Mouse (Mus musculus): ENCODE measurements around the gene Sorbs1.

Gene Sorbs1

DNA sequence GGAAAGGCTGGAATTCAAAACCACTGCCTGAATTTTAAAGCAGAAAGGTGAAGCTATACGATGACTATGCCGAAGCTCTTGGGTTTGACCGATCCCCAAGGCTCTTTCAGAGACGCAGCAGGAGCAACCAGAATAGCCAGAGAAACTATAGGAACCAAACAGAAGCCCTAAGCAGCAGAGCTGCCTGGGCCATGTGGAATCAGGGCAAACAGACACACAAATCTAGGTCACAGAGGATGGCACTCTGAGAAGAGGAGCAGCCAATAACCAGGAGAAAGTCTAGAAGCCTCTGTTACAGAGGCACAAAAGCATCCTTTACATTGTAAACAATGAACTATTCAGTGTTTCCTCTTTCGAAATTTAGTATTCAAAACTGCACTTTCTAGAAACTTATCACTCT, 140.9 kb downstream of the Sorbs1 start:
- no peak for DNase-seq (ENCODE audit: low spot score)

DNA sequence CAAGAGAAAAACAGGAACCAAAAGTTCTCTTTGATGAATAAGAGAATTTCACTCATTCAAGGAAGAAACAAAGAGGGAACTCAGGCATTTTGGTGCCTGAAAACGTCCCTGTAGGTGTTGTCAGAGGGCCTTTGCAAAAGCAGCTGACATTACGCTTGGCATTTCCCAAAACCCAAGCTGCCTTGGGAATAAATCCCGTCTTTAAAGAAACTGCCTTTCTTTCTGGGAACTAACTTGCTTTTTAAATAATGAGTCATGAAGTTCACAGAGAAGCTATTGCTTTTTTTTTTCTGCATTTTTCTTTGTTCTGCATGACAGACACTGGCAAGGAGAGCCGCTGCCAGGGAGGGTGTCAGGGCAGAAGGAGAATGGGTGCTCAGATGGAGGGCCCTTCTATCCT, 141.7 kb downstream of the Sorbs1 start:
- no peak for DNase-seq (ENCODE audit: low spot score)

DNA sequence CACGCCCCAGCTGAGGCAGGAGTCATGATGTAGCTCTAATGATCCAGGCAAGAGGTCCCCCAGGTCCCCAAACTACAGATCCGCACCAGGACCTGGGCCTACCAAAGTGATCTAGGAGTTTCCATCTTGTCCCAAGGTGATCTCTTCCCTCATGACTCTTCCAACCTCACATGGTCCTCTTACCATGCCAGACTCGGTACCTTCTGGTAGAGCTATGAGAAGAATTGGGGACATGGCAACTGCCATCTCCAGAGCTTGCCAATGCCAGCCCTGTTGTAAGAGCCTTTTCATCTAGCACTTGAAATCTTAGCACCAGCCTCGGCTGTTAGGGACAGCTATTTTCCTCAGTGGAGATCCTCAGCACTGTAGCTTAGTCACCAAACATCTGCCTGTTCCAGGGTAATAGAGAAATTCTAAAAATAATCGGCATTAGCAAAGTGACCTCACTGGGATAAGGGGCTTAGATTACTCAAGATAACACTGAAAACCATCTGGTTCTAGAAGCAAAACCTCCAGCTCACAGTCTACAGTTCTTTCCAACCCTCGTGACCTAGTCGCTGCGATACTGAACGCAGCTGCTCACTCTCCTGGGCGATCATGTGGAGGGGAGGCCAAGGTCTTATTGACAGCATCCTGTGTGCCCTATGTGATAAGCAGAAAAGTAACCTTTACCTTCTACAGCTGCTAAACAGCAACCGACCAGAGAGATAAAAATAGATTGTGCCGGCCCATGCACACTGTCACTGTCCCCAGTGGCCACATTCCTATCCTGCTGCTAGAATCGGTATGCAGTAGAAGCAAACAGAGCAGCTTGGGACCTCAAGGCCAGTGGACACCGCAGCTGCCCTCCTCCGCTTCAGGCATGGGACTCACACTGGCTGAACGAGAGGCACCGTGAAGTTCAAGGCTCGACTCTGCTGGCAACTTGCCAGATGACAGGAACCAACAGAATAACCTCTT, 143.4 kb downstream of the Sorbs1 start:
- no peak for DNase-seq (ENCODE audit: low spot score)

DNA sequence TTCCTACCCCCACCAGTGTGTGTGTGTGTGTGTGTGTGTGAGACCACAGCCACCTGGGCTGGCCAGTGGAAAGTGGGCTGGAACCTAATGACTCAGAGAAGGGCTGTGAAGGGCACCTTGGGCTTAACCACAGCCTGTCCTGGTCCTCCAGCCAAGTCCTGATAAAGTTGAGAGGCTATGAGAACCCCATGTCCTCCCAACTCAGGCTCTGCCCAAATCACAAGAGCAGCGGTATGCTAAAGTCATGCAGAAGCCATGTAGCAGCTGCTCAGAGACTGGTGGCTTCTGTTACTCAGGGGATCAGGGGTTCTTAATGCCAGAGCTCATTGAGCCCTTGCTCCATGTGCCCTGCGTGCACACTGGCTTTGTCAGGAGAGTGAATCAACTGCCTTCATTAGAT, 145.1 kb downstream of the Sorbs1 start:
- no peak for DNase-seq (ENCODE audit: low spot score)

DNA sequence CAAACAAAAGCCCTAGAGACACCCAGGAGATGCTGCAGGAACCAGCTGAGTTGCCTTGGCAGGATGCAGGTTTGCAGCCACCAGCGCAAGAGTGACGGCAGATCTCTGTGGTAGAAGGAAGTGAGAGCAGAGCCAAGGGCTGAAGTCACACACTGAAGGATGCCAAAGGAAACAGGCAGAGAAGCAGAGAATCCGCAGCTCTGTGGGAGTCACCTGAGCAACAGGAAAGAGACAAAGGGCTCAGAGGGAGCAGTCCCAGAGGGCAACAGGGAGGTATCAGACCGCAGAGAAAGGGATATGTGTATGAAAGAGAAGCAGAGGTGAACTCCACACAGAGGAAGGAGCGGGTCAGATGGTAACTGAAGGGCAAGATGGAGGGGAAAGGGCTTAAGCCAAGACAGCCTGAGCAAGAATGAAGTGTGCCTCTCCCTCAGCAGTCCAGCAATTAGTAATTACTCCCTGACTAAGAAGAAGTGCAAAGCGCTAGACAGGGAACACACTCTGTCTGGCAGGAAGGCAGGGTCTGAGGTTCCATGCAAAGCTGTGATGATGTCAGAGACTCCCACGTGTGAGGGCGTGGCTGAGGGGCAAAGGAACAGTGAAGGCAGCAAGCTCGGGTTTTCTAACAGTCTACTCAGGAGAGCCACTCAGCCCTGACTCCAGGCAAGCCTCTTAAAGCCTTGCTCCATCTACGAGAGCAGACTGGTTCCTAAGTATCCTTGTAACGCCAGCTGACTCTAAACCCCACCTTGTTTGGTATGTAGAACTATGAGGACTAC, 147.2 kb downstream of the Sorbs1 start:
- DNase-seq (ENCODE audit: low spot score) = peak; percentile 76

DNA sequence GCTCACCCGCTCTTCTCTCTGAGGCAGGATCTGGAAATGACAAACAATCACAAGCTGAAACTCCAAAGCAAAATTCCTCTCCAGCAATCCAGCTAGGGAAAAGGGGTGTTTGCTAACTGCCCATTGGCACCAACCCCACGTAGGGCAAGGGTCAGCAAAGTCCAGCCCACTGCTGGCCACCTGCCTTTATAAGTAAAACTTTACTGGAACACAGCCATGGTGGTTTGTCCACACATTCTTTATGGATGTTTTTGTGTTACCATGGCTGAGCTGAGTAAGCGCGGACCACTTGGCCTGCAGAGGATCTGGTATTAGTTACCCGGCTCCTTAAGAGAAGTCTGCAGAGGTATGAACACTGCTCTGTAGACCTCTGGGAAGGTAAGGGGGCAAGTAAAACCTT, 148.4 kb downstream of the Sorbs1 start:
- DNase-seq (ENCODE audit: low spot score) = no peak

DNA sequence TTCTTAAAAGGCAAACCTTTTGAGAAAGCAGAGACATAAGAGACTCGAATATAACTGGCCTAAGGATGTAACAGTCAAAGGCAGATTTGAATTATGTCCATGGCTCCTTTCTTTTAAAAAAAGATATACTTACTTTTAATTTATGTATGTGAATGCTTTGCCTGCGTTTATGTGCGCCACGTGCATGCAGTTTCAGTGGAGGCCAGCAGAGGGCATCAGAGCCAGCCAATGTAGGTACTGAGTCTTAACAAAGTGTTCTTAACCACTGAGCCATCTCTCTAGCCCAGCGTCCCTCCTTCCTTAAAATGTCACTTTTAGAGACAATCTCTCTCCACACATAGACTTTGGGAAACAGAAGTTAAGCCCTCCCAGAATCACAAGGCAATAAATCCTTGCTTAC, 150.1 kb downstream of the Sorbs1 start:
- no peak for DNase-seq (ENCODE audit: low spot score)

DNA sequence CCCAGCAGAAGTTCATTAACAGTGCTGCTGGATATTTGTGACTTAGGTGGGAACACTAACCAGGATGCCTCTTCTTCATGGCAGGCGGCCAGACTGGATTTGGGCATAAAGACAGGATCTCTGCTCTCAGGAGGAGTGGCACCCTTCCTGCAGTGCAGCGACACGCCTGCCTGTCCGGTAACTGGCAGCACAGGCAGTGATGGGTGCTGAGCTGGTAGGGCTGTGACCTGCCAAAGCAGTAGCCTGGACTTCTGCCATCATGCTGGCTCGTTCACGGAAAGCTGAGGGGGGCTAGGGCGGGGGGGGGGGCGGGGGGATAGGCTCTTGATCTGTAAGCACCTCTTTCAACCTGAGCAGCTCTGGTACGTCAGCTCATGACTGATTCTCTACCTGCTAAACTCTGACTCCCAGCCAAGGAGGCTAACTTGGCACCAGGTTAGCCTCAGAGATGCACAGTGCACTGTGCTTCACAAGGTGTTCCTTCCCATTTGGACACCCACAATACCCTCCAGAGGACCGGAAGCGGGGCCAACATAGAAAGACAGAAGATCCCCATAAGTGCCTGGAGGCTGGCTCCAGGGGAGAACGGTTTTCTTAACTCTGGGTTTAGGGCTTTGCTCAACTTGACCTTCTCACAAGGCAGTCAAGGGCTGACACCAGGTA, 151.2 kb downstream of the Sorbs1 start:
- no peak for DNase-seq (ENCODE audit: low spot score)

DNA sequence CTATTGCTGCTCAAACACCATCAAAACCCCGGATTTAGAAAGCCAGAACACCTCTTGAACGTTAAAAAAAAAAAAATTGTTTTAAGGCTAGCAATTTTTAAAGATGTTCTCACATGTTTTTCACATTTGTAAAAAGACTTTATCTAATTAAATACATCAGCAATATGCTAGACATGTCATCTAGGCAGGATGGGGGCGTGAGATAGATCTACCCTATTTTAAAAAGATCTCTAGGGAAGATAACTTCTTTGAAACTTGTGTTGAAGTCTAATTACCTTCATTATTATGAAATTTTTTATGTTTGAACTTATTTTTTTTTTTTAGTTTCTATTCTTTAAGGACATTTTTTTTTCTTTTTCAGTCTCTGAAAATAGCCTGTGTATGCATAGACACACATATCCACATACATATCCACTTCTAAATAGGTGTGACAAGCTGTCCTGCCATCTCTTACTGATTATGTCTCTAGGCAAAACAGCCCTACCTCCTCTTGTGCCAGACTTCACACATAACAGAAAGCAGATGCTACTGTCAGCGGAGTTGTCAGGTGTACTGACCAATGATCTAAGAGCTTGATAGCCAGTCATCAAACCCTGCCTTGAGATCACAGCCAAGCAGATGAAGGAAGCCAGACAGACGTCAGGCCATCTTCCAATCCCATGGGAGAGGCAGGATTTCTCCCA, 153.7 kb downstream of the Sorbs1 start:
- DNase-seq (ENCODE audit: low spot score) = no peak

DNA sequence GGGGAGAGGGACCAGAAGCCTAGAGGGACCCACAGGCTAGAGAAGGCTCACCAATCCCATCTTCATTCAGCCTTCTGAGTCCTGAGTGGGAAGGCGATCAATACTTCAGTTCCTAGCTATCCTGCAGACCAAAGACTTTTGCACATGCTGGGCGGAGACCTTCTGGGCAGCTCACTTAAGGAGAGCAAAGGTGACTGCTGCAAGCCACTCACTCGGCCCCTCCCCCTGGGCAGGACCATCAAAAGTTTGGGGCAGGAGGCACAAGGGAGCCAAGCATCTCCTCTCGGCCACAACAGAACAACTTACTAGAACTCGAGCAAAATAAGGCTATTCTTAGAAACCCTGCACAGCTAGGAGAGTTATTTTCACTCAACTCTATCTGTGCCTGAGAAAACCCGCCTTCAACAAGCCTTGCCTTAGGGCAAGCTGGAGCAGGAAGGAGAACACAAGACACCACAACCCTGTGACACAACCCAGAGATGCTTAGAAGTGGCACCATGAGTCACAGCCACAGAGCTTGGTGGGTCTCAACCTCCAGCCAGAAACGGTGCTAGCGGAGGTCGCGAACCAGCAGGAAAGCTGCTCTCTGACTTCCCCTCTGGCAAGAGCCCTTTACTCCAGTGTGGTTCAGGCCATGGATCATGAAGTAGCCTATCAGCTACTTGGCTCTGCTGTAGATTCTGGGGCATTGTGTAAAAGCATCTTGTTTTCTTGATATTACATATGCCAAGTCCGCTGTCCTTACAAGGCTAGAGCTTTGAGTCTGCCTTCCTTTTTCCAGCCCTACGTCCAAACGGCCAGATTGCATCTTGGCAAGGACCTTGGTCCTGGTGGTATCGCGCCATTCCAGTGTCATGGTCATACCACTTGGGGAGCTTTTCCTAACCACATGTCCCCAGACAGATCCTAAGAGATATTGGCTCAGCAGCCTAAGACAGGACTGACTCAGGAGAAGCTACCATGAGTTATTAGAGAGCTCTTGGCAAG, 156.8 kb downstream of the Sorbs1 start:
- DNase-seq (ENCODE audit: low spot score) = no peak

DNA sequence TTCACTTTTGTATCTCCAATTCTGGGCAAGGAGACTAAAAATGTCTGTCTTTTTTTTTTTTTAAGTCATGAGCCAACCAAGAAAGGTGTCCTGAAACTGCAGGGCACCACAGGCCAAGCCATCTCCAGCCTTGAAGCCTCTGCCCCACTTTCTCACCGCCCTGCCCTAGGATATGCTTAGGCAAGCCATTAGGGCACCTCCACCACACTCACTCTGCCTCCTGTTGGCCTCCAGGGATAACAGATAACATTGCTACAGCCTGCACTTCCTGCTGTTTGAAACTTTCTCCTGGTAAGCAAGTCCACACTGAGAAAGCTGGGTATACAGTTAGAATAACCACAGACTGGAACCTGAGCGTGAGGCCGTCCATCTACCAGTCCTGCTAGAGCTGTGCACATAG, 158.5 kb downstream of the Sorbs1 start:
- no peak for DNase-seq (ENCODE audit: low spot score)

DNA sequence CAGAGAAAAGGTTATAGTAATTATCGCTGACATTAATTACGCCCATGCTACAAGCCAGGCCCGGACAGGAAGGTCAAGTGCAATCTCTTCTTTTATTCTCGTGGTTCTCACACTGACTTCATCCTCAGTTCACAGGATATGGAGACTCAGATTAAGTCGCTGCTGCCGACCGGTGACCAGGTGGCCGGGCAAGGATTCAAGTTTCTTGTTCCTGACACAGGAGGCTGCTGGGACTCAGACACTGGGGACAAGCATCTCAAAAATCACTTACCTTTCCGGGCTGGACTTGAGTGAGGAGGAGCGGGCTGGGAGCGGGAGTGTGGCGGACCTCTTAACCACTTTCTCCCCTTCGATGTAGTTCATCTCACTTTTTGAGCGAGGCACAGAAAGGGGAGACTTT, 161.6 kb downstream of the Sorbs1 start:
- no peak for DNase-seq (ENCODE audit: low spot score)

DNA sequence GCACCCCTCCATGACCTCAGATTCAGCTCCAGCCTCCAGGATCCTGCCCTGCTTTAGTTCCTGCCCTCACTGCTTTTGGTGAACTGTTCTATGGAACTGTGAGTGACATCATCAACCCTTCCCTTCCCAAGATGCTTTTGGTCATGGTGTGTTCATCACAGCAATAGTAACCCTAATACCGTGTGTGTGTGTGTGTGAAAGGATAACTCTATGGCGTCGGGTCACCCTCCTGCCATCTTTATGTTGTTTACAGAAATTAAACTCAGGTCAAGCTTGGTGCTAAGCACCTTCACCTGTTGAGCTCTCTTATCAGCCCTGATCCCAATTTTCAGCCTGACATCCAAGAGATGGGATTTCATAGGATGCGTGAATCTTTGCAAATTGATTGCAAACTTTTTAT, 162.7 kb downstream of the Sorbs1 start:
- no peak for DNase-seq (ENCODE audit: low spot score)

DNA sequence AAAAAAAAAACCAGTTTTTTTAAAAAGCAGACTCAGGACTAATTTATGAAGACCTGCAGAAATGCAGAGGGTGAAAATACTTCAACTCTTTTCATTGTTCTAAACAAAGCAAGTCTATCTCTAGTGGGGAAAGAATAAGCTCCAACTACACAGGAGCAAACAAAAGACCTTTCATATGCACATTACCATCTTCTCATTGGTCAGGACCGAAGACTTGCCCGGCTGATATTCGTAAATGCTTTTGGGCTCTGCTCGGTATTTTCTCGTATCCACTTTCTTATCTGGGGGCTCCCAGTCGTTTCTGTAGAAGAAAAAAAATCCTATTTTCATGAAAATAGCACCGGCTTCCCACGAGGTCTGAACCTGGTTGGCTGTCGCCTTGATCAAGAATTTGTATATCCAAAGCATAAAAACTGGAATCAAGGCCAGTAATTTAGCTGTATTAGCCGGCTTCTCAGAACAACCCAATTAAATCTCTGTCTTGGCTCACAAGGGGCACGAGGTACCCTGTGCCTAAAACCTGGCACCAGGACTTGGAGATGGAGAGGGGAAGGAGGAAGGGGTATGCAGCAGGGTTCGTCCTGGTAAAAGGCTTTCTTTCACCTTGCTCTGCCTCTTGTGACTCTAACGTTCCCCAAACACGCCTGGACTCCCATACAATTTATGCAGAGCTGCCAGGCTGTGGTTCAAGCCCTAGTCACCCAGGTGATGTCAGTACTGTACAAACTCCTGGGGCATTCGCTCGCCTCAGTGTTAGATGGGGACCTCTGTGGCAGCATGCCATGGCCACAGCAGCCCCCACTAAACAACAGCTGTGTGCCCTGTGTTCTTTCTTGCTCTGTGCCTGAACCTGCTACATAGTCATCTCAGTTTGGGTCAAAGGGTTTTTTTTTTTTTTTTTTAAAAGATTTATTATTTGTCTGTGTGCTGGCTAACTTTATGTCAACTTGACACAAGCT, 163.6 kb downstream of the Sorbs1 start:
- DNase-seq (ENCODE audit: low spot score) = peak; percentile 37

DNA sequence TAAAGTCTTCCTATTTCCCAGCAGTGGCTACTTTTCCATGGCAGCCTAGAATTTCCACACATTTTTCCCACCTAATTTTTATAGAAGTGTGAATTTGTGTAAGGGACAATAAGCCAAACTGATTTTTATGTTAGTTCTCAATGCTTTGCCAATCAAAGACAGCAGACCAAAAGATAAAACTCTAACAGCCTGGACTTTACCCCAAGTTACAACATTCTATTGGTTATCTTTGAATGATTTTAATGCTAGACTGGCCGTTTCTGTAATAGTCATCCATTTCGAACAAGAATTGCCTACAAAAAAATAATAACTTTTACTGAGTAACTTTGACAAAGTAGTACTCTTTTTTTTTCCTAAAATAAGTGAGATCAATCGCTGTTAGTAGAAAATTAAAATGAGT, 164.3 kb downstream of the Sorbs1 start:
- no peak for DNase-seq (ENCODE audit: low spot score)

DNA sequence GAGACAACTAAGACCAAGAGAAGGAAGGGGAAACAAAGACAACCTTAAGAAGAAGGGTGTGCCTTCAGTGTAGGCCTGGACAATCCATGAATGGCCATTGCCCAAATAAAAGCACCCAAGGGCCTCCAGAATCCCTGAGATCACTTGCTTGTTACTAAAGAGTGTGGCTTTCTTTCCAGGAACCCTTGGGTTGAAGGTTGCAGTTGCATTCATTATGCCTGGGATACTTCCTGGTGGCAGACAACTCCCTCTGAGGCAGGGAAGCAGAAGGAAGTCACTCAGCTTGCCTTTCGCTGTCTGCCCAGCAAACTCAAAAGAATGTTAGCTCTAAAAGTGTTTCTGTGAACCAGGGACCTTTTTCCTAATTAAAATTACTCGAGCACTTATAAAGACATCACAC, 164.9 kb downstream of the Sorbs1 start:
- DNase-seq (ENCODE audit: low spot score) = no peak

DNA sequence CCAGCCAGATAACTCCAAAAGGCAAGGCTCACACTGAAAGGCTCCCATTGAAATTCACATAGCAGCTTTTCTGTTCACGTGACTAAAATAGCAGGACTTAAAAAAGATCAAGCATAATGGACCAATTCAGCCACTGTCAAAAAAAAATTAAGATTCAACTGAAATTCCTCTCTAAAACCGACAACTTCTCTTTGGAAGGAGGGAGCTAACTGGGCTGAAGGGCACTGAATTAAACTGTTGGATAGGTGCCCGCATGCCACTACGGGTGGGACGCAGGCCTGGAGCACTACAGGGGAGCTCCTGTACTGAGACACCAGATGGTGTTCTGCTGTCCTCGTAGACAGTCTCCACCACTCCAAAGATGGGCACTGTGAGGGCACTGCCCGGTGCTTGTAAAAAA, 165.4 kb downstream of the Sorbs1 start:
- no peak for DNase-seq (ENCODE audit: low spot score)

DNA sequence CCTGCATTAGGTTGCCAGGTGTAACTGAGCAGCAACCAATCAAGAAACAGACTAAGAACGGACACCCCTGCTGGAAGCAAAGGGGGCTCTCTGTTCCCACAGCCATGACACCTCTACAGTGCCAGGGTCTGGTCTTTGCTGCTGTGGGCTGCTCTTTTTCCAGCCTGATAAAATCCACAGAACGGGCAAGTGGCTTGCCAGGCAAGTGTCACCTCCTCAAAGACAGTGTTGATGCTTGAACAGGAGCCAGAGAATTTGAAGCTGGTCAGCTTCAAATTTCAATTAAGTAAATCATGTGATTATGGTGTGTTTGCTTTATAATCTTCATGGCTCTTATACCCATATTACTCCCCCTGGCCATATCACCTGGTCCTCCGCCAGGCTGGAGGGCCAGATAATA, 166.7 kb downstream of the Sorbs1 start:
- no peak for DNase-seq (ENCODE audit: low spot score)

DNA sequence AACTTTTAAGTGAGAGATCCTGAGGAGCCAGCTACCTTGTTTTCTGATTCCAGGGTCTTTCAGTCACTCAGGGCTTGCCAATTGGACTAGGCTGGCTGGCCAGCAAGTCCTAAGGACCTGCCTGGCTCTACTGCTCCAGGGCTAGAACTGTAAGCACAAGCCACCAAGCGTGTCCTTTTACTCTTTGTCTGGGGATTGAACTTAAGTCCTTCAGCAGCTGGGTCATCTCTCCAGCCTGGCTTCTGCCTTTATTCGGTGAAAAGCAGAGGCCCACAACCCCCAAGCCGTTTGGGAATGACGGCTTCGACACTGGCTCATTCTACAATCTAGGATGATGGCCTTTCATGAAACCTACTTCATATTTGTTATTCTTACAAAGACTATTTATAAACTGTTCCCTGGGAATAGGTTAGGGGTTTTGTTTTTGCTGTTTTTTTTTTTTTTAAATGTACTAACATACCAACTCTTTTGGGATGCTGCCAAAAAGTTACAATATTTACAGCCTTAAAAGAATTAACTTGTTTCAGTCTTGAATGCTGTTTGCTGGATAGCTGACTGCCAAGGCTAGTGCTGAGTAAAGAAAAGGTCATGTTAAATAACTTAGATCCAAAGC, 167.2 kb downstream of the Sorbs1 start:
- no peak for DNase-seq (ENCODE audit: low spot score)
